Mouse (Mus musculus) CH12.LX (cell line): Measurements from ENCODE around the gene Aldh3b2. TPM values are rescaled to one million over a fixed set of nuclear protein-coding genes. Genes with fewer than 3 reads are reported as not detected.

Experiments used
- DNase-seq: peaks from one replicate; pipeline ENCODE4 v3.0.0-alpha.2; 2013; ENCODE audit errors: extremely low read depth
- H3K27ac ChIP-seq: 2 replicates; pipeline ENCODE4 v1.5.1; 2012; ENCODE audit warnings: low read depth, mild to moderate bottlenecking, control low read depth, moderate library complexity; ENCODE audit not compliant: insufficient read depth
- H3K27me3 ChIP-seq: replicated peaks from 2 replicates; pipeline ENCODE3; 2012; ENCODE audit warnings: inconsistent platforms
- H3K36me3 ChIP-seq, 2 experiments: replicated peaks in 1 of 2; 2 replicates each; pipeline versions ENCODE3 to v1.6.1; 2012; ENCODE audit warnings: inconsistent platforms in 1 of 2, low read length in 1 of 2, mild to moderate bottlenecking in 1 of 2, mixed read lengths in 1 of 2, moderate library complexity in 1 of 2; ENCODE audit not compliant: control insufficient read depth in 1 of 2, insufficient read depth in 1 of 2
- H3K4me1 ChIP-seq, 2 experiments: 2 replicates each; pipeline ENCODE4 v1.6.1; 2012; ENCODE audit warnings: inconsistent platforms in 1 of 2, moderate library complexity in 1 of 2; ENCODE audit not compliant: insufficient read depth in 2 of 2, control insufficient read depth in 1 of 2
- H3K4me2 ChIP-seq: 2 replicates; pipeline ENCODE4 v1.6.1; 2012; ENCODE audit warnings: low read depth, mild to moderate bottlenecking, control low read depth; ENCODE audit not compliant: poor library complexity, insufficient read depth, severe bottlenecking
- H3K4me3 ChIP-seq, 3 experiments: fragments of 150-350 bp in 1 of 3; sonication (generic) in 1 of 3; replicated peaks in 1 of 3; 2 replicates each; pipeline versions ENCODE3 to v1.5.1; 2011 to 2012; ENCODE audit warnings: low read depth in 2 of 3, low read length in 2 of 3, mild to moderate bottlenecking in 2 of 3, moderate library complexity in 2 of 3, control low read depth in 1 of 3, improper control_type of control experiment in 1 of 3, inconsistent platforms in 1 of 3, mixed read lengths in 1 of 3; ENCODE audit not compliant: poor library complexity in 1 of 3
- H3K79me2 ChIP-seq: replicated peaks from 2 replicates; pipeline ENCODE4 v1.6.1; 2012; ENCODE audit warnings: mild to moderate bottlenecking, moderate library complexity; ENCODE audit not compliant: control insufficient read depth, poor library complexity, insufficient read depth, severe bottlenecking; ENCODE audit errors: extremely low read depth
- H3K9ac ChIP-seq: 2 replicates; pipeline ENCODE4 v1.6.1; 2012; ENCODE audit warnings: low read depth, mild to moderate bottlenecking, control low read depth, moderate library complexity; ENCODE audit not compliant: insufficient read depth
- H3K9me3 ChIP-seq: replicated peaks from 2 replicates; pipeline ENCODE3; 2012; ENCODE audit warnings: low read length, inconsistent platforms, mixed read lengths
- CHD1 ChIP-seq: IDR thresholded peaks from 2 replicates; pipeline ENCODE4 v1.6.1; 2012; ENCODE audit warnings: low read depth, low read length, improper control_type of control experiment, inconsistent platforms
- ETS1 ChIP-seq: conservative IDR thresholded peaks from 2 replicates; pipeline ENCODE4 v1.6.1; 2012; ENCODE audit warnings: low read depth, mild to moderate bottlenecking, inconsistent platforms, low read length, improper control_type of control experiment, moderate library complexity
- GABPA ChIP-seq: IDR thresholded peaks from 2 replicates; pipeline ENCODE4 v1.6.1; 2012; ENCODE audit warnings: low read depth, low read length, improper control_type of control experiment, inconsistent platforms; ENCODE audit not compliant: insufficient replicate concordance
- HCFC1 ChIP-seq: IDR thresholded peaks from 2 replicates; pipeline ENCODE4 v1.6.1; 2012; ENCODE audit warnings: low read depth, mild to moderate bottlenecking, inconsistent platforms, low read length, improper control_type of control experiment
- JUN ChIP-seq: IDR thresholded peaks from 2 replicates; pipeline ENCODE4 v1.6.1; 2011; ENCODE audit warnings: low read depth, mild to moderate bottlenecking, low read length, improper control_type of control experiment, moderate library complexity; ENCODE audit not compliant: insufficient read depth
- JUND ChIP-seq: conservative IDR thresholded peaks from 2 replicates; pipeline ENCODE4 v1.6.1; 2011; ENCODE audit warnings: low read depth, low read length, improper control_type of control experiment
- MAX ChIP-seq: IDR thresholded peaks from 2 replicates; pipeline ENCODE4 v1.6.1; 2011; ENCODE audit warnings: low read length, improper control_type of control experiment
- MAZ ChIP-seq: IDR thresholded peaks from 2 replicates; pipeline ENCODE4 v1.6.1; 2012; ENCODE audit warnings: low read depth, mild to moderate bottlenecking, inconsistent platforms, low read length, improper control_type of control experiment, moderate library complexity
- MXI1 ChIP-seq: IDR thresholded peaks from 2 replicates; pipeline ENCODE4 v1.6.1; 2011; ENCODE audit warnings: mild to moderate bottlenecking, low read depth, low read length, improper control_type of control experiment
- MYC ChIP-seq: IDR thresholded peaks from 2 replicates; pipeline ENCODE4 v1.6.1; 2011; ENCODE audit warnings: low read depth, mild to moderate bottlenecking, improper control_type of control experiment, low read length
- NELFE ChIP-seq: IDR thresholded peaks from 2 replicates; pipeline ENCODE4 v1.6.1; 2011; ENCODE audit warnings: low read depth, low read length, improper control_type of control experiment
- PAX5 ChIP-seq: IDR thresholded peaks from 2 replicates; pipeline ENCODE4 v1.6.1; 2012; ENCODE audit warnings: low read length, inconsistent platforms, mixed read lengths
- RCOR1 ChIP-seq: conservative IDR thresholded peaks from 2 replicates; pipeline ENCODE4 v1.6.1; 2012; ENCODE audit warnings: low read depth, mild to moderate bottlenecking, inconsistent platforms, low read length, improper control_type of control experiment
- TBP ChIP-seq: conservative IDR thresholded peaks from 2 replicates; pipeline ENCODE4 v1.6.1; 2011; ENCODE audit warnings: low read depth, low read length, improper control_type of control experiment
- TCF12 ChIP-seq: IDR thresholded peaks from 2 replicates; pipeline ENCODE4 v1.6.1; 2014; ENCODE audit warnings: low read depth, mild to moderate bottlenecking, inconsistent platforms, low read length, improper control_type of control experiment
- UBTF ChIP-seq: IDR thresholded peaks from 2 replicates; pipeline ENCODE4 v1.6.1; 2012; ENCODE audit warnings: low read depth, mild to moderate bottlenecking, inconsistent platforms, low read length, improper control_type of control experiment, moderate library complexity
- USF1 ChIP-seq: IDR thresholded peaks from 2 replicates; pipeline ENCODE4 v1.6.1; 2014; ENCODE audit warnings: low read depth, mild to moderate bottlenecking, inconsistent platforms, low read length, improper control_type of control experiment
- ZC3H11A ChIP-seq: IDR thresholded peaks from 2 replicates; pipeline ENCODE4 v1.6.1; 2012; ENCODE audit warnings: low read depth, mild to moderate bottlenecking, inconsistent platforms, low read length, improper control_type of control experiment
- ZNF384 ChIP-seq: IDR thresholded peaks from 2 replicates; pipeline ENCODE4 v1.6.1; 2012; ENCODE audit warnings: low read depth, low read length, improper control_type of control experiment, inconsistent platforms
- dilution Hi-C: fragments of 300-500 bp; cut with MboI; formaldehyde crosslinking; loops from 2 replicates; pipeline ENCODE4 v1.14.3; 2020; ENCODE audit warnings: low sequenced_read_pairs; ENCODE audit not compliant: extremely low pct_unique_long_range_greater_than_20kb, extremely low pct_ligation_motif_present
- in situ Hi-C: fragments of 300-500 bp; cut with MboI; formaldehyde crosslinking; loops from 3 replicates; pipeline ENCODE4 v1.14.3; 2019; ENCODE audit warnings: low sequenced_read_pairs, low pct_ligation_motif_present, low pct_unique_long_range_greater_than_20kb, mixed read lengths
- polyA plus RNA-seq: library from polyadenylated mRNA; unstranded; fragments of >175 nt; gene quantifications from 2 replicates; pipeline ENCODE4 v1.2.1, GENCODE M21; 2012; ENCODE audit warnings: low read depth; ENCODE audit not compliant: insufficient read length
- total RNA-seq, 2 experiments: library from RNA; depleted of rRNA; stranded (reverse); fragments of 300-350 nt in 1 of 2; fragments of >200 nt in 1 of 2; gene quantifications; 2 replicates each; pipeline ENCODE4 v1.2.3; 2012 to 2014

The Aldh3b2 gene
- total and polyA plus RNA-seq, 3 experiments = not detected

- H3K9me3 ChIP-seq = no peaks in the 10 kb centered on the region
- H3K9ac ChIP-seq = no peak within 1 kb of the TSS
- no peak for TF ChIP-seq MAX
- TF ChIP-seq NELFE = no peak
- TF ChIP-seq MYC = no peak
- no peak for TF ChIP-seq CHD1
- no peak for TF ChIP-seq JUN
- TF ChIP-seq TCF12 = no peak
- no peak for TF ChIP-seq MAZ
- TF ChIP-seq, all 38 proteins: peak for 0
- in situ Hi-C loops = no loop called here
- Histone ChIP-seq H3K36me3 (peaks cover 33 to 61% of the 10 kb centered on the region in 2 experiments), H3K4me3 (no peak within 1 kb of the TSS), H3K4me2 (no peak within 1 kb of the TSS), H3K4me1 (peaks cover 11 to 23% of the 10 kb centered on the region in 2 experiments), H3K79me2 (no peaks in the 10 kb centered on the region), H3K27me3 (no peaks in the 10 kb centered on the region), H3K27ac (no peak within 1 kb of the TSS)
- no peak for DNase-seq
- dilution Hi-C loops = no loop called here
Observed at GRCm38 (mm10) chr19:4003112-4003511, 31.0 kb downstream of the Aldh3b2 start, which contains the start of gene Doc2g. Gene Doc2g, plus strand, starts transcription at chr19:4003313.

- H3K27ac ChIP-seq = no peak overlapping the region
- peaks cover 11 to 23% of the 10 kb centered on the region in 2 experiments for H3K4me1 ChIP-seq
- no peaks in the 10 kb centered on the region for H3K79me2 ChIP-seq
- no peak overlapping the region for H3K4me3 ChIP-seq
- no peaks in the 10 kb centered on the region for H3K27me3 ChIP-seq
- dilution Hi-C loops (no loop called here), in situ Hi-C loops (no loop called here)
- H3K9ac ChIP-seq = no peak overlapping the region
- H3K9me3 ChIP-seq = no peaks in the 10 kb centered on the region
- H3K4me2 ChIP-seq = no peak overlapping the region
- no peak for TF ChIP-seq JUND
- no peak for TF ChIP-seq ETS1
- TF ChIP-seq CHD1 = no peak
- TF ChIP-seq PAX5 = no peak
- no peak for TF ChIP-seq HCFC1
- TF ChIP-seq USF1 = no peak
- no peak for TF ChIP-seq RCOR1
- no peak for TF ChIP-seq ZC3H11A
- TF ChIP-seq JUN = no peak
- no peak for TF ChIP-seq UBTF
- no peak for TF ChIP-seq MXI1
- TF ChIP-seq ZNF384 = no peak
- TF ChIP-seq MAX = no peak
- TF ChIP-seq TBP = no peak
- TF ChIP-seq GABPA = no peak
- H3K36me3 ChIP-seq = peaks cover 38 to 66% of the 10 kb centered on the region in 2 experiments
- DNase-seq = no peak
Observed at GRCm38 (mm10) chr19:4003641-4004040, 31.5 kb downstream of the Aldh3b2 start.
